Mouse (Mus musculus) liver, postnatal 0 days (tissue): Measurements from ENCODE around the gene Slc23a2.

Experiments used
- CTCF ChIP-seq: sonication (generic); IDR thresholded peaks from 2 replicates; pipeline ENCODE4 v1.5.1; 2016; ENCODE audit warnings: antibody characterized with exemption, low read depth
- EP300 ChIP-seq: IDR thresholded peaks from 2 replicates; pipeline ENCODE4 v1.6.1; 2016; ENCODE audit warnings: antibody characterized with exemption, low read depth, mild to moderate bottlenecking

DNA sequence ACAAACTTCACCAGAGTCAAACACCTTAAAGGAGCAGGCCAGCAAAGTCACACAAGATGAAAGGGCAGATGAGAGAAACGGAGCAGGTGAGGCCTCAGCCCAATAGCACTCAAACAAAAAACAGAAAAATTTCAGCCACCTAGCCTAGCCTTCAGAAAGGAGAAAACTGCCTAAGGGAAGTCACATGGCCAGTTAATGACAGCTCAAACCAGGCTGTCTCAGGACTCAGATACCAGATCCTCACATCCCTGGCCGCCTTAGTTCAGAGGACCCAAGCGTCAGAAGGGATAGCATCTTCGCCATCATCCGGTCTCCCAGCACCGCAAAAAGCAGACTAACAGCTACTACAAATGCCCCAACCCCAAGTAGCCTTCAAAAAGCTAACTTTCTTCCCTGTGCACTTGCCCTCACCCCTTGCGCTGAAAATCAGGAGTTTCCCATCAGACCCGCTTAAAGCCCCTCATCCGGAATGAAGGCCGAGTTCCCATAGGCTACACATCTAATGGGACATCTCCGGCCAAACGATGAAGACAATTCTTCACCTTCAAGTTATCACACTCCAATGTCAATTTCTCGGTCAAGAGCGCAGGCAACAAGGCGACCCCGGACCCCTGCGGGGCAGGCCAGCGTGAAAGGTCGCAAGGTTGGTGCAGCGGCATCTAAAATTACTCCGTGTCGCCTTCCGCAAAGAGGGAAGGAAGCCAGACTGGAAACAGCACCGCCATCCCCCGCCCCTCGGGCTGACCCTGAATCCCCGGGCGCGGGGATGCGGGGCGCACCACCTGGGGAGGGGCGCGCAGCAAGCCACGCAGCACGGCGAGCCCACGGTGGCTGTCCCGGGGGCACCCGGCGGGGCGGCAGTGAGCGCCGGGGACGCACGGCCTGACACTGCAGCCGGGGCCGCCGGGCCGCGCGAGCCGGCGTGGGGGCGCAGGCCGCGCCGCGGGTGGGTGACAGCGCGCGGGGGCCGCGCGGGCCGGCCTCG lies 673 bp downstream of the Slc23a2 start:
- TF ChIP-seq CTCF (no peak), EP300 (no peak)
